Mouse (Mus musculus): Measurements from ENCODE around the gene Gm20605.

DNA sequence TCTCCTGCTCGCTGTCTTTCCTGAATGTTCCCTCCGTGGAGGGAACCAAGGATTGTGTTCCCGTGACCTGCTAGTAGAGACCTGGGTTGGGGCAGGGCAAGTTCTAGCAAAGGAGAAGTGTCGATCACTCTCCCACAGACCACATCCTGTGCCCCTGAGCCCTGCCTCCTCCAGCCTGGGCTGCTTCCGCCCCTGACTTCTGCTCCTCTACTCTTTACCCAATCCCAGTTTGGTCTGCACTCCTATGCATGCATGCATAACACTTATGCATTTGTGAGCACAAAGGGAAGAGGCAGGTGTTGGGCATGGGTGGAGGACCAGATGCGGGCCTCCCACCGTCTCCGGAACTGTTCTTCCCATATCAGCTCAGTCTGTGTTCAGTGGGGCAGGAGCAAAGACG is 2.2 kb downstream of the Gm20605 start:
- TF ChIP-seq CTCF (conservative IDR thresholded peaks at IDR 0.05; ENCODE audit: insufficient read depth, insufficient read length, low read depth, low read length) = no peak
- TF ChIP-seq POLR2A (IDR thresholded peaks at IDR 0.05; ENCODE audit: low read depth, low read length) = no peak
